Mouse (Mus musculus): ENCODE results near the gene Cpe. TPM values are rescaled to one million over a fixed set of nuclear protein-coding genes. Genes with fewer than 3 reads are reported as not detected.

The Cpe gene
- polyA plus RNA-seq (2015; fragmentation: Illumina TruSeq; extraction: RNeasy Lipid Tissue Mini Kit (QIAGEN cat#74804); ENCODE audit: insufficient read depth, low replicate concordance), result 13.7 TPM

DNA sequence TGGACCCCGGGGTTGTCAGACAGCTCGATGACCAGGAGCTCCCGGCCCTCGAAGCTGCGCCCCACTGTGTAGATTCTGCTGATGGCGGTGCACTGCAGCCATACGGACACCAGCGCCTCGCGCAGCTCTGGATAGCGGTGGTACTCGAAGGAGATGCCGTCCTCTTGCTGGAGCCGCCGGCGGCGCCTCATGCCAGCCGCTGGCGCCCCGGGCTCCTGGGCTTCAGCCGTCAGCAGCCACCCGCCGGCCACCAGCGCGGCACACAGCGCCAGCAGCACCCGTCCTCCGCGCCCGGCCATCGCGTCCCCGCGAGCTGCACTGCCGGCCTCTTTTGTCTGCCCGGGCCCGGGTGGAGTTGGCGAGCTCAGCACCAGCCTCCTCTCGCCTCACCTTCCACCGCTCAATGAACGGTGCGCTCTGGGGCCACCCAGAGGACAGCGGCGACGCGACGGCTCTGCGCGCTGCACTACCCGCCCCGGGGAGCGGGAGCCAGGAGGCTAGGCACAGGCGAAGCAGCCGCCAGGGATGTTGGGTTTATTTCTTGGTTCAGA, at the start of gene Cpe:
TSS of gene Cpe (minus strand) at position 404 of the 551 bp plus-strand sequence.

DNA sequence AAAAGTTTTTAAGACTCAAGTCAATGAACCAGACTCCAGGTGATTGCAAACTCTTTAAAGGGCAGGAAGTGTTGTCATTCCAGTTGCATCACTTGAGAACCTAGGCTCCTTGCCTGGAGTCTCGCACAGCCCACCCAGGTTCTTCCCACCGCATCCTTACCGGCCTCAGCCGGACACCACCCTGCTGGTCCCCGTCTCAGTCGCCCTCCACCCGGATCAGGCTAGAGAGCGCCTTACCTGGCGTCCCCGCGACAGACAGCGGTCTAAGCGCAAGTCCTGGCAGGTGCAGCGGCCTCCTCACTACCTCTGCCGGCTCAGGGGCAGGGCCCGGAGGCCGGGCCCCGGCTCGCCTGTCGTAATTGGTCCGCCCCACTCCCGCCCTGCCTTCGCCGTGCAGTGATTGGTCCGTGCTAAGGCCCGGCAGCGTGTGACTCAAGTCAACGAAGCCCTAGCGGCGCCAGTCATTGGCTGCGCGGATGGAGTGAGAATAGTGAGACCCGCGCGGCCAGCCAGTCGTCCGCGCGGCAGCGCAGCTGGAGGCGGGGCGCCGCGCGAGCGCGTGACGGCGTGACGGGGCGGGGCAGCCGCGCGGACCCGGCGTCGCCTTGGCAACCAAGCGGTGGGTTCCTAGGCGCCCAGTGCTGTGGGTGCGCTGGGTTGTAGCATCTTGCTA, 40.6 kb upstream of the Cpe start, which contains the start of gene Msmo1:
TSS of gene Msmo1 (minus strand) at position 522 of the 673 bp plus-strand sequence.

Other genes starting within 250 kb of the Cpe start
- 41.0 TPM for gene Msmo1, start 40.7 kb upstream of the Cpe start, polyA plus RNA-seq (2015; fragmentation: Illumina TruSeq; extraction: RNeasy Lipid Tissue Mini Kit (QIAGEN cat#74804); ENCODE audit: insufficient read depth, low replicate concordance)
- 17.9 TPM for gene Klhl2, start 157.0 kb upstream of the Cpe start, polyA plus RNA-seq (2015; fragmentation: Illumina TruSeq; extraction: RNeasy Lipid Tissue Mini Kit (QIAGEN cat#74804); ENCODE audit: insufficient read depth, low replicate concordance)

All from spleen, adult 10 weeks (tissue).